Mouse (Mus musculus) right cerebral cortex, postnatal 10 days (tissue): ENCODE results near the gene Ap2m1.

Source experiments
- DNase-seq, 2 experiments: peaks; one replicate each; pipeline ENCODE4 v3.0.0; 2021; ENCODE audit warnings: low spot score in 2 of 2

Ap2m1 gene

DNA sequence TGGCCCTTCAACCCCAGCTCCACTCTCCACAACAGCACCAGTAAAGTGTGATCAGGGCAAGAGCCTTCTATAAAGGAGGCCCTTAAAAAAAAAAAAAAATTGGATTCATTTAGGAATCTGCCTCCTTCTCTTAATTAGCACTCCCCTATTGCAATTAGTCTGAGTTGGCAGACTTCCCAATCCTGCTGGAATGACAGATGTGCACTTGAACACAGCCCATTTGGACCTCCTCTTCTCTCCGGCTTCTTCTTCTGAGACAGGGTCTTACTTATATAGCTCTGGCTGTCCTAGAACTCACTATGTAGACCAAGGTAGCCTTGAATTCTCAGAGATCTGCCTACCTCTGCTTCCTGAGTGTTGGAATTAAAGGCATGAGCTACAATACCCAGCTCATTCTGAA, 5.9 kb upstream of the Ap2m1 start:
- no peak for DNase-seq

DNA sequence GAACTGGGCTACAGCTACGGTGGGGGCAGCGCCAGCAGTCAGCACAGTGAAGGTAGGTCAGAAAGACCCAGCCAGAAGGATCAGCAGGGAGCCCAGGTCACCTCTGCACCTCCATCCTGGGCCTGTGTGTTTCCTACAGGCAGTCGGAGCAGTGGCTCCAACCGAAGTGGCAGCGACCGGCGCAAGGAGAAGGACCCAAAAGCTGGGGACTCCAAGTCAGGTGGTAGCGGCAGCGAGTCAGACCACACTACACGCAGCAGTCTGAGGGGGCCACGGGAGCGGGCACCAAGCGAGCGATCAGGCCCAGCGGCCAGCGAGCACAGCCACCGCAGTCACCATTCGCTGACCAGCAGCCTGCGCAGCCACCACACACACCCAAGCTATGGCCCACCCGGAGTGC, 4.3 kb upstream of the Ap2m1 start:
- no peak for DNase-seq

DNA sequence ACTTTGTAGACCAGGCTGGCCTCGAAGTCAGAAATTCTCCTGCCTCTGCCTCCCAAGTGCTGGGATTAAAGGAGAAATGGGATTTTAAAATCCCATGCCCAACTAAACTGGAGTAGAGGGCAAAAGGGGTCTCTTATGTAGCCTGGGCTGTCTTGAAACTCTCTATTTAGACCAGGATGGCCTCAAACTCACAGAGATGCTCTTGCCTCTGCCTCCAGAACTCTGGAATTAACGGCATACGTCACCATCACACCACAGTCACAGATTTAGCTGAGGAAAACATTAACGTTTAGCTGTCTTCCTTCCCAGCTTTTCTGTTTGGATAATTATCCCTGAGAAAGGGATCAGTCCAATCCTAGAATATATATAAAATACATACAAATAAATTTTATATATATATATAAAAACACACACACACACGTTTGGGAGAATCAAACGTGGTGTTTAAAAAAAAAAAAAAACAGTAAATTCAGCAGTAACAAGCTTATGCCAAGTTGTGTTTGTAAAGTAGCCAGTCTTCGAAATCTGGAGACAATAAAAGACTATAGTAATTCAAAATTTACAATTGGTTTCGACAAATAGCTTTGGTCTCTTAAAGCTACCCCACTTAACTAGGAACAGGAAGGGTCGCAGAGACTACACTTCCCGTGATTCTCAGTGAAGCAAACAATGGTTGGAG, 522 bp upstream of the Ap2m1 start:
- no peak for DNase-seq

DNA sequence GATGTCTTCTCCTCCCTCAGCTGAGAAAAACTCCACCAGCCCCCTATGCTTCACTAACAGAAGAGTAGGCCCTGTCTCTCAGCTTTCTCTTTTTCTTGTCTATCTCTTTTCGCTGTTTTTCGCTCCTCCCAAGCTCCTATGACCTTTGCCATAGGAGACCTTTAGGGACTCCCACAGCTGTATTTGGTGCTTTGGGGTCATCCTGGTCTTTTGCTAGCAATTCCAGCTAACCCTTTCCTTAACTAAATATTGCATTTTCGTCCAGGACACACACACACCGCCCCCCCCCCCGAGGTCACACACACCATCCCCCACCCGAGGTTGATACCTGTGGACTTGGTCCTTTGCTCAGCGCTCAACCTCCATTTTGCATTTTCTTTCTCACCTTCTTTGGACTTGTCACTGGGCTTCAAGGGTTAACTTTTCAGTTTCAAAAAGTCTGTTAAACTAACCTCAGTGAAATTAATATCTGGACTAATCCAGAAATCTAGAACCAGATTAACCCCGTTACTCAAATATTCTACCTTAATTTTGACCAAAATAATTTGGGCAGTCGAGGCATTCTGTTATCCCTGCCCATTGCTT, 895 bp downstream of the Ap2m1 start:
- no peak for DNase-seq

DNA sequence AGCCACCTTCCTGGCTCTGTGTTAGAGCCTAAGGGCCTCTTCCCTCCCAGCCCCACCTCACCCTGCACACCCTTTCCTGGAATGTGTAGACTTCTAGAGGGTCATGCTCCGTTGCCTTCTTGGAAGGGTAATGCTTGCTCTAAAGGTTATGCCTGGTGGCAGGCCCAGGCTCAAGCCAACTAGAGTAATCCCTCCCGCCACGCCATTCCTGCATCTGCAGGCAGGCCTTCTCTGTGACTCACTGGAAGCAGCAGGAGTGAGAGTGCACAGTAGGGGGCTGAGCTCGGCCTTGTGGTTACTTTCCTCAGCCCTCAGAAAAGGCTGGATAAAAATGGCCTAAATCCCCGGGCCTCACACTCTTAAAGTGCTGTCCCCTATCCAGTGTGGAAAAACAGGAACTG, 1.8 kb downstream of the Ap2m1 start:
- peak; percentile 46 to 49 for DNase-seq

DNA sequence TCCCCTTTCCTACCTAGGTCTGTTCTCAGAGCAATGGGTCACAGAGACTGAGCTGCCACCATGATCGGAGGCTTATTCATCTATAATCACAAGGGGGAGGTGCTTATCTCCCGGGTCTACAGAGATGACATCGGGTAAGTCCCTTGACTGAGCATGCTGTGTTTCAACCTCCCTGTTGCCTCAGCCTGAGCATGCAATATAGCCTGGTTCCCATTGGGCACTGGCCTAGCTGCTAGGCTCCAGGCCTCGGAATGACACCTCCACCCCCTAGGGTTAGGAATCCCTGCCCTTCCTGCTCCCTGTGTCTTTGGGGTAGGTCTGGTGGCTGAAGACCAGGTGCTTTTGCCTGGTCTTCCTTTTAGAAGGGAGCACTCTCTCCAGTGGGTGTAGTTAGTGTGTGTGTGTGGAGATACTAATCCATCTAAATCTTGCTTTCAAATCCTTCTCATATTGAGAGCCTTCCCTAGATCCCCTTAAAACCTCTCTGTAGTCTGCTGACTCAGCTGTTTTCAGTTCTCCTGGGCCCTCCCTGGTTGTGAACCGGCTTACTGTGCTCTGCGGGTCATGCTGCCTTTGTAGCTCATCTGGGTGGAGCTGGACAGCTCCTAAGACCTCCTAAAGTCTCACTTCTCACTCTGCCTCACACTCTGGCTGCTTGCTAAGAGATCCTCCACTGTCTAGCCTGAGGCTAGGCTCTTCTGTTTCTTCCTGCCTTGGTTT, 2.5 kb downstream of the Ap2m1 start:
- no peak for DNase-seq

DNA sequence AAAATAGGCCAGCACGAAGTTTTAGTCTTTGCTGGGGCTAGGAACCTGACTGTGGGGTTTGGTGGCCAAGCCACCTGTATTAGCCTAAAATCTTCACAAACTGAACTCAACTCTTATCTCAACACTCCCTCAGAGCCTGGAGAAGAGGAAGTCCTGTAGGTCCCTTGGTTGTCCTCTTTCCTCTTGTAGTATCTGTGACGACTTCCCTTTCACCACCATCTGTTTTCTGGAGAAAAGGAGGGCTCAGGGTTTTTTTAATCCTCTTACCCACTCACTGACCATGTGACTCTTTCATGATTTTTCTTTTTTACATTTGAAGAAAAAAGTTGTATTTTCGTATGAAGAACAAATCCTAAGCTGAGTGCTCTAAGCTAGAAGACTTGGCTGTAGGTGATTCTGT, 4.4 kb downstream of the Ap2m1 start:
- DNase-seq = no peak

DNA sequence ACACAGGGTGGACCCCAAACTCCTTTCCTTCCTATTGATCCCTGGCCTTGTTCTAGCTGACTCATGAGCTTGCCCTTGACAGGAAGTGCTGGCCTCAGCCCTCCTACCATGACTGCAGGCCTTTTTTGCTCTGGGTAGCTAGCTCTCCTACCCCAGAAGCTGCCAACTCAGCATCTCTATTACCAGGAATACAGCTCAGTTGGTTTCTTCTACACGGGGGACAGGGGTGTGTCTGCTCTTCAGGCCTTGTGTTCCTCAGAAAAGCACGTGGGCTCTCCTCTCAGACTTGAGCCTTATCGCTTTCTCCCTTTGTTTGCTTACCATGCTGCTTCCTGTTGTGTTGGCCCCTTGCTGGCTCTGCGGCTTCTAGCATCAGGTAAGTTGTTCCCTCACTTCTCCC, 5.2 kb downstream of the Ap2m1 start:
- no peak for DNase-seq

DNA sequence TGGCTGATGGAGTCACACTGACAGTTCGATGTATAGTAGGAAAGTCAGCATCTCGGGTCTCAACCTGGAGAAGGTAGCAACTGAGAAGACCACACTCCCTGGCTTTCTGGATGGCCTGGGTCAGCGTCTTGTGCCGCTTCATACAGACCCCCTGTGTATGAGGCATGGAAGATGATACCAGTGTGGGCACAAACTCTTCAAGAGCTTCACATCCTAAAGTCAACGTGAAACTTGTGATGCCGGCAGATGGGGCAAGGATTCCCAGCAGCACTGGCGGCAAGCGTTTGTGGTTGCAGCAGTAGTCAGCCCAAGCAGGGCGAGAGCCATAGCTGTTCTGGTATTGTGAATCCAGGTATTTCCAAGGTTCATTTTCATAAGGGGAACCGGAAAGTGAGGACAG, 10.4 kb downstream of the Ap2m1 start:
- no peak for DNase-seq

DNA sequence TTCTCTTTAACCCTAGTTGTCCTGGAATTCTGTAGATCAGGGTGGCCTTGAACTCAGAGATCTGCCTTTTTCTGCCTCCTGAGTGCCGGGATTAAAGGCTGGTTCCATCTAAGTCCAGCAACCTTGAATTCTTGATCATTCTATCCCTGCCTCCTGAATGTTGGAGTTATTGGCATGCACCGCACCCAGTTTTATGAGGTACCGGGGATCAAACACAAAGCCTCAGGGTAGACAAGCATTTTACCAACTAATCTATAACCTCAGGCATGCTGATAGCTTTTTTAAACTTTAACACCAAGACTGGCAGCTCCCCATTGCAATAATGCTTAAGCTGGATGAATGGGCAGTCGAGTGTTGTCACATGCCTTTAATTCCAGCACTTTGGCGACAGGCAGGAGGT, 12.1 kb downstream of the Ap2m1 start:
- DNase-seq = no peak

DNA sequence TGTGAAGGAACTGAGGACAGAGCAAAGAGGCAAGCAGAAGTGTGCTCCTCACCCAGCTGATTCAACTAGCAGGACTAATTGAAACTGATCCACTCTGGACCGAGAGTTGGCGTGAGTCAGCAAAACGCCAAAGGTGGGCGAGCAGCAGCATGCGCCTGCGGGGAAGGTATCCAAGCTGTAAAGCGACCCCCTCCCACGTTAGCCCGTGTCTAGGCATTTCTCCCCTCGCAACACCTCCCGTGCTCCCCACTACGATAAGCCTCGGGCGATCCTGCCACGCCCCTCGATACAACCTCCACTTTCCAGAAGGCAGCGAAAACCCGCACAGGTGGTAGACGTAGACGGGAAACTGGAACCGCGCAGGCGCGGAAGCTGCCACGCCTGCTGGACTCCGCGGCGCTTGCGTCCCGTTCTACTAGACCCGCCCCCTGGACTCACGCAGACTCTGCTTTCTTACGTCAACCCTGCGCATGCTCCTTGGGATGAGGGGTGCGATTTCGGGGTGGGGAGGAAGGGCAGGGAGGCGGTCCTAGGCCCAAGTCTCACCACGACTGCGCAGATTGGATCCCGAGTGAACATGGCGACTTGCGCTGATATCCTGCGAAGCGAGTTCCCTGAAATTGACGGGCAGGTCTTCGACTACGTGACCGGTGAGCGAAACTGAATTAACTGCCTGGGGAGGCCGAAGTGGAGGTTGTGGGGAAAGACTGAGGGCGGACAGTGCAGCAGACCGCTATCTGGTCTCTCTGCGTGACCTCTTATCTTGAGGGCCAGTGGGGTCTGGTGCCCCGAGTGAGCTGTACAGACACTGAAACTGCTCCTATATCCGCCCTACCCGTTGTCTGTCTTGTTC, 13.0 kb downstream of the Ap2m1 start, which contains the start of gene Abcf3:
Gene Abcf3 (plus strand): TSS at position 482 of the 853 bp plus-strand sequence.
- peak; percentile 99 for DNase-seq

DNA sequence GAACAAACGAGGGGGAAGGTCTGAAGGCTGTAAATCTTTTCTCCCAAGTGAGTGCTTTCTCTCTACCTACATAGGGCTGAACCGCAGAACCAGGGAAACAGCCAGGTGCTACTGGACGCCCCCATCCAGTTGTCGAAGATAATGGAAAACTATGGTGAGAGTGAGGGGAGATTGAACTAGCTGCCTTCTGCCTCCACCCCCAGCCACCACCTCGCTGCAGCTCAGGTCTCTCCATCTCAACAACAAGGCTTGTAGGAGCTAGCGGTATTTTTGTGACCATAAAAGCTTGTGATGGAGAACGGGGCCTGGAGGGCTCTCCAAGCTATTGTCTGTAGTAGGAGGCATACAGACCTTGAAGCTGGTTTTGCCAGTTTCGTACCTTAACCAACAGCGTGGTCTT, 13.9 kb downstream of the Ap2m1 start:
- DNase-seq = no peak

DNA sequence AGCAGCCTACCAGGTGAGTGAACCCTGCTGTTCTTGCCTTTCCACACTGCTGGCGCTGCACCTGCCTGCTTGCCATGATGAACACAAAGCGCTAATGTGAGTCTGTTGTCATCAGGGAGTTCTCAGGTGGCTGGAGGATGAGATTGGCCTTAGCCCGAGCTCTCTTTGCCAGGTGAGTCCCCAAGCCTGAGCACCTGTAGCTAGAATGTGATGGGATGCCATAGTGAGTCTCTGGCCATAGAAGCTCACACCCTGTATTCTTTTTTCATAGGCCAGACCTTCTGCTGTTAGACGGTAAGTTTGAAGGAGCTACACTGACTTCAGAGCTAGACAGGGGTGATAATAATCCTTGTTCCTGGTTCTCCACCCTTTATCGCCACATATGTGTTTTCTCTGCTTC, 16.4 kb downstream of the Ap2m1 start:
- DNase-seq = no peak

DNA sequence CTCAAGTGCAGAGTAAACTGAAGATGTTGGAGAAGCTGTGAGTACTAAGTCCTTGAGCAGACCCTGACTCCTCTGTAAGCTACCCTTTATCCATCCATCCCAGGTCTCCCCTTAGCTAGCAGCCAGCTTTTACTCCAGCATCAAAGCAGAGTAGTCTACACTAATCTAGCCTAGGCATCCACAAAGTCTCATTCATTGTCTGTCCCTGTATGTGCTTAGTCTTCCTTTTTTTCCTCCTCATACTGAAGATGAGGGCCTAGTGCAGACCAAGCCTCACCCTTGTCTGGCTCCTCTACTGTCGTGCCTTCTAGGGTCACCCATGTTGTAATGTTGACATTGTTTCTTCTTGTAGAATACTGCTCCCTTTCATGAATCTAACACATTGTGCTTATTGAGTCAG, 17.3 kb downstream of the Ap2m1 start:
- DNase-seq = no peak

DNA sequence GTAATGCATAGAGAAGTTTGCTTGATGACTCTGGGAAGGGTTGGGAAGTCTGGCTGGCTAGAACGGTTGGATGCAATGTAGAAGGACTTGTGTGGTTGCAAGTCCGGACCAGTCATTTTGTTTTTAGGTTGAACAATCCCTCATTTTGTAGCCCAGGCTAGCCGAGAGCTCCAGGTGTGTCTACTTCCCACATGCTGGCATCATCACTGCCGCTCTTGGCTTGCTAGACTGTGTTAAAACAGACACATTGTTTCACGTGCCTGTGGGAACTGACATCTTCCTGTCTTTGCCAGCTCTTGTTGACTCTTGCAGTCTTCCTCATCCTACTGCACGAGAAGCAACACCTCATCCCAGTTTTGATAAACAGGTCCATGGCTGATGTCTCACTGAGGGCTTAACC, 19.7 kb downstream of the Ap2m1 start:
- DNase-seq = no peak

DNA sequence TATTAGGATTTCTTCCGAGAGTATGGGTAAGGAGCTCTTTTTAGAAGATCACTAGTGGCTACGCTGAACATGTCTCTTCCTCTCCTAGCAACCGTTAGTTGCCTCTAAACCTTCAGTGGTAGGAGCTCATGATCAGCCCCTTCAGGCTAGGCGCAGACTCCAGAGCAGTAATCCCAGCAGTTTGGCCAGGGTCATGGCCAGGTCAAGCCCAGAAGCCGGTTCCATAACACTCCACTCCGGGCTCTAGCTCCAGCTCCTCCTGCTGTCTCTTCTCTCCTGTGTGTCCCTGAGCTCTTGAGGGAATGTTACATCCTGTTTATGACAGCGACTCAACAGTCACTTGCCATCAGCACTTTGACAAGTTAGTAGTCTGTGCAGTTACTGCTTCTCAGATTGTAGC, 22.1 kb downstream of the Ap2m1 start:
- no peak for DNase-seq

DNA sequence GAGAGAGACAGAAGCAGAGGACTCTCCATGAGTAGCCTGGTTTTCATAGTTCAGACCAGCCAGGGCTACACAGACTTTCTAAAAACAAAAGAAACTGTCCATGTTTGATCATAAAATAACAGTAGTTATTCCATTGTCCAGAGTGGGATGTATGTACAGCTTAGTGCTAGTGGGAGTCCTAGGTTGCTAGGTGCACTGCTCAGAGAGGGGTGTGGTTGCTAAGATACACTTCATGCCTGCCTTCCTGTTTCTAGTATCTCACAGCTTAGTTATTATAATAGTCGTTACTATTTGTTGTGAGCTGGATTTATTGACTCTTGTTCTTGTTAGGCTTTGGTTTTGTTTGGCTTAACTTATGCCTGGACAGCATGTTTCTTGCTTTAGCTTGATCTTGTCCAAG, 29.8 kb downstream of the Ap2m1 start:
- DNase-seq = no peak

DNA sequence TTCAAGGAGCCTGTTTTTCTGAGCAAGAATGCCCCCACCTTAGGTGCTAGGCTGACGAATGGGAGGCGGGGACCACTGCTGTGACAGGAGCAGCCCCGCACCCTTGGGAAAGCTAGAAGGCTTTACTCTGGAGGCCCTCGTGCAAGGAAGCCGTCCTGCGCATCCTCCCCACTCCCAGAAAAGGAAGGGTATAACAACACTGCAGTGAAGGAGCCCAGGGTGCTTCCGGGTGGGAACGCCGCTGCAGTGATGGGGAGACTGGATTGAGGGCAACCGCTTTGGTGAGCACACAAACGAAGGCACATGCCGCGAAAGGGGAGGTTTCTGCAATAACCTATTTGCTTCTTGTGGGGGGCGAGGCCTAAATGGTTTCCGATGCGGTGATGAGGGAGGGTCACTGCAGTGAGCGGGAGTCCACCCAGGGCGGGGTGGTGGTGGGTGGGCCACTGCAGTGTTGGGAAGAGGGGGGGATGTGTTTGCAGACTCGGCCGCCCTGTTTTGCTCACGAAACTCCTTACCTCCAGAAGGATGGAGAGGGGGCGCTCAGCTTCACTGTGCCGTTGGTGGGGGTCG, 54.2 kb downstream of the Ap2m1 start, which contains the start of gene Vwa5b2:
Gene Vwa5b2 (plus strand): TSS at position 106 of the 573 bp plus-strand sequence.
- DNase-seq = peak; percentile 73 to 74

DNA sequence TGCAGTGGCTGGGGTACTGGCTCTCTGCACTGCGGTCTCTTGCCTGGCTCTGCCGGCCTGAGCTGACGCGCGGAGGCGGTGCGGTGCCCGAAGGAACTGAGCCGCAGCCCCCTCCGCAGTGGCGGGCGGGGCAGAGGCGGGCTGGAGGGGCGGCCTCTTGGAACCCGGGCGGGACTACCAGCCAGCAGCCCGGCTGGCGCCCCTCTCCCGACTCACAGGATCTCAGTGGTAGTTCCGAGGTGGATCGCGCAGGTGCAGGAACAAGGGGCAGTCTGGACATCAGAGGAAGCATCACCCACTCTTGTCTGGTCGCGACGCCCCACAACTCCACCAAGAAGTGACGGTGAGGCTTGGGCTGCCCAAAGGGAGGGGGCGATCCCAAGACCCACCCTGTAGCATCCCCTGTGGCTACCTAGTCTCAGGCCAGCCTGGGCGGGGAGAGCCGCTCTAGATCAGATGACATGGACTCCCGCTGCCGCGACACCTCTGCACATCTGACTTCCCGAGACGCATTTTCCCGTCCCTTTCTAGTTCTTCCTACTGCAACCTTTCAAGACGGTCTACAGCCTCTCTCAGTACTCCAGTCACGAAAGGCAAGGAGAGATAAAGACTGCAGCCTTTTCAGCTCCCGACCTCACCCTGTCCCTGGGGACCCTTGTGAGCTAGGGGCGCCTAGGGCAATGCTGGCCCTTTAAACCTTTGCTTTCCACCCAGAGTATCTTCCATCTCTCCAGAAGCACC, 54.8 kb downstream of the Ap2m1 start:
- DNase-seq = peak; percentile 76 to 81

DNA sequence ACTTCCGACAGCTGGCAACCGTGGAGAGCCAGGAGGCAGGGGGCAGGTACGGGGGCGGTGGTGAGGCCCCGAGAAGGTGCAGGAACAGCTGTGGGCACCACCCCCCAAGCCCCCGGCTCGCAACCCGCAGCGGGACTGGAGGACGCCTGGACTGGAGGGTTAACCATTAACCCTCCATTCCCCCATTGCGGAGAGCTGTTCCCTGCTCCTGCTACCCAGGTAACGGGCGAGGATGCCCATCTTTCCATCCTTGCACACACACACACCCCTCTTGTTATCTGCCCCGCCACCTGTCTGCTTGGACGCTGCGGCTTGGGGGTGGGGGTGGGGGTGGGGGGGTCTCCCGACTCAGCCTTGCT, 55.4 kb downstream of the Ap2m1 start:
- no peak for DNase-seq

DNA sequence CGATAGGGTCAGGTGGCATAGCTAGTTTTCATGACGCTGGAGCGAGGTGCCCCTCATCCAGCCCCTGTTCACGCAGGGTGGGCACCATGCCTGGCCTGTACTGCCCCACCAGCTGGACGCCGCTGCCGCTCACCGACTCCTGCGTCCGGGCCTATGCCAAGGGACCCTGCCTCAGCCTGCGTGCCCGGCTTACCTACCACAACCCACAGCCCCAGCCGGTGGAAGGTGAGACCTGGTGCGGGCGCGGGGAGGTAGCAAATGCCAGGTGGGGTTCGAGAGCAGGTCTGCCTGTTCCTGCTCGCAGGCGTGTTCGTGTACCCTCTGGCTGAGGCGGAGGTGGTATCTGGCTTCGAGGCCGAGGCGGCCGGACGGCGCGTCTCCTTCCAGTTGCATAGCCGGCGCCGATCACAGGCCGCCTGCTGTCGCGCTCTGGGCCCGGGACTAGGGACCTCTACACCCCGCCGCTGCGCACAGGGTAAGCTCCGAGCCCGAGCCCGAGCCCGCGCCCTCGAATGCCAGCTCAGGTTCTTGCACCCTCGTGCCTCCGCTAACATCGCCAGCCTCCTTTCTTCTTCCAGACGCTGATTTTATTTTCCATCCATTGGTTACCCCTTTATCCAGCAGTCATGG, 55.9 kb downstream of the Ap2m1 start:
- DNase-seq = no peak
